Mouse (Mus musculus): Measurements from ENCODE around the gene D2hgdh. TPM values are rescaled to one million over a fixed set of nuclear protein-coding genes. Genes with fewer than 3 reads are reported as not detected.

D2hgdh gene
- 17.2 and 18.9 TPM in 2 replicates for polyA plus RNA-seq (2012; rRNA removed)

GRCm38 (mm10) chr1:93824609-93825008 is at the start of gene D2hgdh:
Gene D2hgdh (plus strand): TSS chr1:93824909.

GRCm38 (mm10) chr1:93801741-93802238 is 22.9 kb upstream of the D2hgdh start, which contains the start of gene Dtymk:
Gene Dtymk (minus strand): TSS chr1:93801934.

GRCm38 (mm10) chr1:93803556-93804507 is 20.9 kb upstream of the D2hgdh start, which contains the start of gene Ing5:
Gene Ing5 (plus strand): TSS chr1:93803965.

GRCm38 (mm10) chr1:93861048-93861447 is 36.3 kb downstream of the D2hgdh start, which contains the start of gene Gal3st2:
Gene Gal3st2 (plus strand): TSS chr1:93861306.

Other genes with a start within 250 kb of the D2hgdh start
- gene Stk25, start 166.2 kb upstream of the D2hgdh start, polyA plus RNA-seq (2012; rRNA removed) = 396 and 402 TPM in 2 replicates
- 84.4 and 91.5 TPM in 2 replicates for gene Bok, start 139.2 kb upstream of the D2hgdh start, polyA plus RNA-seq (2012; rRNA removed)
- gene Atg4b, start 73.4 kb upstream of the D2hgdh start, polyA plus RNA-seq (2012; rRNA removed) = 61.7 and 62.5 TPM in 2 replicates
- 46.6 and 51.7 TPM in 2 replicates for gene Thap4, start 70.0 kb upstream of the D2hgdh start, polyA plus RNA-seq (2012; rRNA removed)
- gene Dtymk, start 23.0 kb upstream of the D2hgdh start, polyA plus RNA-seq (2012; rRNA removed) = 191 and 196 TPM in 2 replicates
- gene Ing5, start 20.9 kb upstream of the D2hgdh start, polyA plus RNA-seq (2012; rRNA removed) = 8.7 and 9.1 TPM in 2 replicates
- 0.07 TPM in 1 of 2 replicates, not detected in the other for gene Gal3st2, start 36.4 kb downstream of the D2hgdh start, polyA plus RNA-seq (2012; rRNA removed)
- not detected in 2 replicates for gene Gal3st2b, start 93.4 kb downstream of the D2hgdh start, polyA plus RNA-seq (2012; rRNA removed)
- gene Gal3st2c, start 165.6 kb downstream of the D2hgdh start, polyA plus RNA-seq (2012; rRNA removed) = not detected in 2 replicates
- gene Neu4, start 195.5 kb downstream of the D2hgdh start, polyA plus RNA-seq (2012; rRNA removed) = 0.14 and 0.28 TPM in 2 replicates
- 0.04 and 0.05 TPM in 2 replicates for gene Pdcd1, start 227.6 kb downstream of the D2hgdh start, polyA plus RNA-seq (2012; rRNA removed)